Mouse (Mus musculus) kidney, postnatal 25 days (tissue): ENCODE data around the gene Ncmap.

Source experiments
- DNase-seq, 2 experiments: peaks; one replicate each; pipeline ENCODE4 v3.0.0; 2021; ENCODE audit warnings: mixed read lengths in 2 of 2

The Ncmap gene

DNA sequence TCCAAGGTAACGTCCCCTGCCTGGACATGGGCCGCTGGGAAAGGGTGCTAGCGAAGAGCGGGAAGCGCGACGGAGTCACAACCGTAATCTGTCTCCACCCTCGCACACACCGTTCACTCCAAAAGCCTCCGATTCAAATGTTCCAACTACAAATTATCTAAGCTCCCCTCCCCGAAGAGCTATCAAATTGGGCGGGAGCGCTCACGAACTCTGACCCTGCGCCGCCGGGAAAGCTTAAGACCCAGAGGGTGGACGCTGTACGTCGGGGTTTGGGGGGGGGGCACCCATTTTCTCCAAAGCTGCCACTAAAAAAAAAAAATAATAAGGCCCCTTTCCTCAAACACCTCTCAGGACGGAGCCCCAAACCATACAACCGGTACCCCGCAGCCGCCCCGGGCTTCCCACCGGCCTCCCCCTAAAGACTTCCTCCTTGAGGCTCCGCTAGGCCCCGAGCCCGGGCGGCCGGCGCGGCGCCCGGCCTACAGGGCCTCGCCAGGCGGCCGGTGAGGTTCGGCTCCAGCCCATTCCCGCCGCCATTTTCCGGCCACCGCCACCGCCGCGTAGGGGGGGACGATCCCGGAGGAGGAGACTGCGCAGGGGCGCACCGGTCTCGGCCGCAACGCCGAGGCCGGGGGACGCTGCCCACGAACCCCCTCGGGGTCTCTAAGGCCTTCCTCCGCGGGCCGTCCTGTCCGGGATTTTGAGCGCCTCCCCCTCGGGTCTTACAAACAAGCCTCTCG, 45.5 kb downstream of the Ncmap start:
- peak; percentile 48 to 73 for DNase-seq

DNA sequence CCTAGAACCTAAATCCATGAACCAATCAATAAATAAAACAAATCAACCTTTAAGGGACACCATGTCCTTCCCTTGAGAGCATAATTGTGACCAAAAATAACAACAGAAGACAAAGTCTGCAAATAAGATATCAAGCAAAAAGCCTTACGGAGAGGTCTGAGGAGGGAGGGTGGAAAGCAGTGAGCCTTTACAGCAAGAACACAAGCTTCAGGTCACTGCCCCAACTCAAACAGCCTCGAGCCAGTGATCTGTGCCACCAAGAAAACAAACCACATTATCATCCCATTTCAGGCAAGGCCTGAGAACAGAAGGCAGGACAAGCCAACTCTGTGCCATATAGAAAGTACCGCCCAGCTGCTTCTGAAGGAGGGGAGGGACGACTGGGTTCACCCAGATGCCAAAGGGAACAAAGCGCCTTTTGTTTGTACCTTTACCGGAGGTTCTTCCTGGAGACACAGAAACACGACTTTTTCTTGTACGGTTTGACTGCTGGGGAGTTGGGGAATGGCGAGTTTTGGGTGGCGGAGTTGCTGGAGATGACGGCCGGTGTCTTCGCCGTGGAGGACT, 60.6 kb downstream of the Ncmap start:
- DNase-seq = no peak

DNA sequence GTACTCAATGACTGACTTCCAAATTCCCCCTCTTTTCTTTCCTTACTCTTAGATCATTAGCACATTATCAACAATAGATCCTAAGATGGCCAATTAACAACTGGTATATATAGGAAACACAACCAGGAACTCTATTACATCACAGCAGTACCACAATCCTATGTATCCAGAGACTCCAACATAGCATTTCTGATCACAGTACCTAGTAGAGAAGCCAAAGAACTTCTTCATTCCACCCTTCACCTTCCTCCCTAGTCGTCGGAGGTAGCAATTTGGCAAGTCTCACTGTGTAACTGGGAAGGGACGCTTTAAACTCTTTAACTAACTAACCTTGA, 62.0 kb downstream of the Ncmap start:
- DNase-seq = no peak

DNA sequence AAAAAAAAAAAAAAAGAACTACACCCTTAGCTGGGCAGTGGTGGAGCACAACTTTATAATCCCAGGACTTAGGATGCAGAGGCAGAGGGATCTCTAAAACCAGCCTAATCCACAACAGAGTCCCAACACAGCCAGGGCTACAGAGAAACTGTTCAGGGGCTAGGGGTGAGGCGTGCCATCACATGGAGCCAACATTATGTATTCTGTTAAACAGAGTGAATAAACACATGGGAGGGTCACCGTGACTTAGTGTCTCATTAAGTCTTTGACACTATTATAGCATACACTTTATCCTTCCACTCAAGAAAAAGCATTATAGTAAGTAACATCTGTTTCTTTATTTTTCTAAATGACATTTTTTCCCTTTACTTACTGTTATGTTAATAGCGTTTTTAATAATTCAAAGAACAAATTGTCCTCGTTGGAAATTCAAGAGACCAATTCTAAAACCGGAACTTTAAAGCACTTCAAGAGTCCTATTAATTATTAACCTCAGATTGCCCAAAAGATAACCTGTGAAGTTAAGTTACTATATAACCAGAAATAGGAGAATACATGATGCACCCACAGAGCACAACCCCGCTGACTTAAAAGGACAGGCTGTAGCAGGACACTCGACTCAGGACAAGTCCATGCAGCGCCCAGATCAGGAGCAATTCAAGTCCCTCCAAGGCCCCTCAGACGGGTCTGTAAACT, 62.6 kb downstream of the Ncmap start:
- peak; percentile 50 to 83 for DNase-seq

DNA sequence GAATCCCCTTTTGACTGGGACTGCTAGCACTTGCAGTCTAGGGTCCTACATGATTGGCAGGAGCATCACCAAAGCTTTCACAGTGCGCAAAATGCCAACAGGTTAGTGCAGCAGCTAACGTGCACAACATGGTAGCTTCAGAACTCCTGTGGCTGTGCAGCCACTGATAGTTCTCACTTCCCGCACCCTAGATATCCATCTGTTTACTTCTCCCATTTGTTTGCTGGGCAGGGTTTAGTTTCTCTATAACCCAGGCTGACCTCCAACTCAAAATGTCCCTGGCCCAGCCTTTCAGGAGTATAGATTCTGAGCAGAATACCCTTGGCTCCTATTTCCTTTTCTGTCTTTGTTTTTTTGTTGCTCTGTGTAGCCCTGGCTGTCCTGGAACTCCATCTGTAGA, 71.6 kb downstream of the Ncmap start:
- DNase-seq = no peak

DNA sequence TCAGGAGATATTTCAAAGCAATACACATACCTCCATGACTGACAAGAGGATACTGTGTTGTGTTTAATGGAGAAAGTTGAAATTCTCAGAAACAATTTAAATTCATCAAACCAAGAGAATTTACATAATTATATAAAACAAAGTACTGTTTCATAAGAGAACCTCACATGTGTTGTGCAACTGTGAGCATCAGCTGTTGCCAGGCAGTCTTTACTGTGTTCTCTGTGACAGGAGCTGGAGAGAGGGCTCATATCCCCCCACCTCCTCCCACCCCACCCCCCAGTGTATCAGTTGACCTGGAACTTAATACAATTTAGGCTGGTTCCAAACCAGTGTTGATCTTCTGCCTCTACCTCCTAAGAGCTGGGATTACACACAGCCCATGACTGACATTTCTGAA, 72.0 kb downstream of the Ncmap start:
- no peak for DNase-seq

DNA sequence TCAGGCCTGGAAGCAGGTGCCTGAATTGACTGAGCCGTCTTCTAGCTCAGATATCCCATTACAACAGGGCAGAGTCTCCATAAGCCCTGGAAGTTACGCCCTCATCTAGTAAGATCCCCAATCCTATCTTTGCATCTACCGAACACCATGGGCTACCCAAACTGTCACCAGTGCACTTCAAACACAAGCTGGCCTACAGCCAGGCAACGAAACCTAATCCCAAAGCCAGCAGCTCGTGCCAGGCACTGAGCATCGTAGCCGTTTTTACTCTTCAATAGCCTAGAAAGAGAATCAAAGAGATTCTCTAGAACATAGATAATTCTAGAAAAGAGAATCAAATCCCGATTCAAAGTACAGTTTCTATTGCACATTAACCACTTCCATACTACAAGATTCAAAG, 75.0 kb downstream of the Ncmap start:
- DNase-seq = no peak
